Mouse (Mus musculus): ENCODE measurements around the gene Slc35g3. TPM values are rescaled to one million over a fixed set of nuclear protein-coding genes. Genes with fewer than 3 reads are reported as not detected.

The Slc35g3 gene
- 0.02 TPM in 1 of 2 replicates, not detected in the other for polyA plus RNA-seq (2012; rRNA removed)

DNA sequence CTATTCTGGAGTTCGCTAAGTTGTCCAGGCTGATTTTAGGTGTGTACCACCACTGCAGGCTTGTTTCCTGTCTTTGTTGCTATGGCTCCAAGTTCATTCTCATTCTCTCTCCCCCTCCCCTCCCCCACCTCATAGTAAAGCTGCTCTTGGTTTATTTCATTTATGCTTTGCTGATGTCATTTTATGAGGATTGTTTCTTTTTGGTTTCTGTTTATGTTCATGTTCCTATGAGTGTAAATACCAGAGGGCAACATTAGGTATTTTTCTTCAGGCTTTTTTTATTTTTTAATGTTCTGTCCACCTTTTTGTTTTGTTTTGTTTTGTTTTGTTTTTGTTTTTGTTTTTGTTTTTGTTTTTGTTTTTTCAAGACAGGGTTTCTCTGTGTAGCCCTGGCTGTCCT is at the start of gene Slc35g3:
TSS of gene Slc35g3 (minus strand) at position 101 of the 400 bp plus-strand sequence.

DNA sequence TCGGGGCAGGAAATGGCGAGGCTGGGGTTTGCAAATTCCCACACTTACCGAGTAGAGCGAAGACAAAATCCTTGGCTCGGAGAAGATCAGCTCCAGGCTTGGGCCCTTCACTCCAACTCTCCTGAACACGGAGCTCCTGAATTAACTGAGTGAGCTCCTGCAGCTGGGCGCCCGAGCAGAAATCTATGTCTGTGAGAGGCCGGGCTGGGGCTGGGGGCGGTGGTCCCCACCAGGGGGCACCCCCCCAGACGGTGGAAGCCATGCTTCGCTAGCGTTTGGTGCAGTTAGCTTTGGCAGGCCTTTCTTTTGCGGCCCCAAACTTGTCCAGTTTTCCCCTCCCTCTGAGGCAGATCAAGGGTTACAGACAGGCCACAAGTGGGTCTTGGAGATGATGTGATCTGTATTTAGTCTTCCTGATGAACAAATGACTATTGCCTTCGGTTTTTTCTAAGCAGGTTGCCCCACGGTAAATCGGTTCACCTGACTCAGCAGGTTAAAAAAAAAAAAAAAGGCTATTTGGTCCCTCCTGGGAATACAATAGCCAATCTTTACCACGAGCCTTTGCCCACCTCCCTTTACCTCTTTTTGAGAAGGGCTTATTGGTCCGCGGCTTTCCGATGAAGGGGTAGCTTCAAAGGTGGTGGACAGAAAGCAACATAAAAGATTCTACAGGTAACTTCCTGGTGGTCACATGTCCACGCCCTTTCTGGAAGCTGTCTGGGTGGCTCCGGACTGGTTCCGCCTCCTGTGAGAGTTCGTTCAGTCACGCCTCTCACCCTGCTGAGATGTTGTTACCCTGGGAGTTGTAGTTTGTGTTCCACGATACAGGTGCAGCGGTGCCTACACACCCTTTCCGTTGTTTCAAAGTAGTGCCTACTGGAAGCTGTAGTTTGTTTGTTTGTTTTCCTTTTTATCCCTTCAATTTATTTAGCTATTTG is 43.5 kb upstream of the Slc35g3 start, which contains the start of gene Tmem102:
TSS of gene Tmem102 (minus strand) at position 653 of the 938 bp plus-strand sequence.

DNA sequence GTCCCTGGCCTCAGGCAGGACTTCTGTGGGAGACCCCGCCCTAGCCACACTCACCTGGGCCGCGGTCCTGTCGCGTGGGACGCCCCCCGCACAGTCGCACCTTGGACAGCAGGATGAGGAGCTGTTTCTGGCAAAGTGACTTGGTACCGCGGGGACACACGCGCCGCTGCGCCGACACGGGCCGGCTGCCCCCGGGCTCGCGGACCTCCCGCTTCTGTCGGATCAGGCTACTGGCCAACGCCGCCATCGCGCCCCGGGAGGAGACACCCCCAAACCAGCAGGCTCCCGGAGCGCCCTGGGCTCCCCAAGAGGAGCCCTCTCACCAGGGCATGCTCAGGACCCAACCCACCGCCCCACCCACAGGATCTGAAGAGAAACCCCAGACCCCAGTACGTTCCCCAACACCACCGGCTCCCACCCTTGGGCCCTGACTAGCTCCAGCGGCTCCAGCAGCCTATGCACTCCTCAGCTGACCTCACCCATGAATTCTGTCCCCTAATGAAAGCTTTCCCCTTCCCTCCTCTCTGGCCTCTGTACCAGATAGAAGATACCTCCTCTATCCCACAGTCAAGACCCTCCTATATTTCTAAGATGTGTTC is 39.7 kb upstream of the Slc35g3 start, which contains the start of gene Fgf11:
TSS of gene Fgf11 (minus strand) at position 479 of the 599 bp plus-strand sequence.

DNA sequence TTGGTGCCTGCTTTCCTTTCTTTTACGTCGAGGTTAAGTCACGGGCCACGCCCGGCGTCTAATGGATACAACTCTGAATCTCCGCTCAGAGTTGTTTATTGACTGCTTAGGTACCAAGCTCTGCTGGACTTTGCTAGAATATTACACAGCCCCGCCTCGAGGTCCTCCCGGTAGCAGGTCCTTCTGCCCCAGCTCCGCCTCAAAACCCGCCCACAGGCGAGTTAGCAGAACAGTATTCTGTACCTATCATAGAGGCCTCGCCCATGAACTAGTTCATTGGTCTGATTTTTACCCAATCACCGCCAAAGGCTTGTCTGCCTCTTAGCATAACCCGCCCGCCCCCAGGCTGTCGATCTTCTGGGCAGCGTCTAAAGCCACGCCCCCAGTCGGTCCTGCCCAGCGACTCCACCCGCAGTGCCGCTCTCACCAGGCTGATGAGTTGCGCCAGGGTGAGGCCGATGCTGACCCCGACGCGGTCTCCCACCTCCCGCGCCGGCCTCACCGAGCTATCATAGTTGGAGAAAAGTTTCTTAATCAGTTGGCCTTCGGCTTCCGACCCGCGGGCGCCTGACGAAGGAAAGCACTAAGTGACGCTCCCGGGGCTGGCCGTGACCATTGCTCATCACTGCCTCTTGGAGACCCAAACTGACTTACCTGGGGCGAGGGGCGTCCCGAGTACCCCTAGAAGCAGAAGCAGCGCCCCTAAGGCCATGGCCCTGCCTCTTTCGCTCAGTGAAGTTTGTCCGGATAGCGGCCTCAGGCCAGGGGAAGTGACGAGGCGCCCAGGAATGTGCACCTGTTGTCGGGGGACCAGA is 33.6 kb upstream of the Slc35g3 start, which contains the start of gene Chrnb1:
TSS of gene Chrnb1 (minus strand) at position 776 of the 815 bp plus-strand sequence.

DNA sequence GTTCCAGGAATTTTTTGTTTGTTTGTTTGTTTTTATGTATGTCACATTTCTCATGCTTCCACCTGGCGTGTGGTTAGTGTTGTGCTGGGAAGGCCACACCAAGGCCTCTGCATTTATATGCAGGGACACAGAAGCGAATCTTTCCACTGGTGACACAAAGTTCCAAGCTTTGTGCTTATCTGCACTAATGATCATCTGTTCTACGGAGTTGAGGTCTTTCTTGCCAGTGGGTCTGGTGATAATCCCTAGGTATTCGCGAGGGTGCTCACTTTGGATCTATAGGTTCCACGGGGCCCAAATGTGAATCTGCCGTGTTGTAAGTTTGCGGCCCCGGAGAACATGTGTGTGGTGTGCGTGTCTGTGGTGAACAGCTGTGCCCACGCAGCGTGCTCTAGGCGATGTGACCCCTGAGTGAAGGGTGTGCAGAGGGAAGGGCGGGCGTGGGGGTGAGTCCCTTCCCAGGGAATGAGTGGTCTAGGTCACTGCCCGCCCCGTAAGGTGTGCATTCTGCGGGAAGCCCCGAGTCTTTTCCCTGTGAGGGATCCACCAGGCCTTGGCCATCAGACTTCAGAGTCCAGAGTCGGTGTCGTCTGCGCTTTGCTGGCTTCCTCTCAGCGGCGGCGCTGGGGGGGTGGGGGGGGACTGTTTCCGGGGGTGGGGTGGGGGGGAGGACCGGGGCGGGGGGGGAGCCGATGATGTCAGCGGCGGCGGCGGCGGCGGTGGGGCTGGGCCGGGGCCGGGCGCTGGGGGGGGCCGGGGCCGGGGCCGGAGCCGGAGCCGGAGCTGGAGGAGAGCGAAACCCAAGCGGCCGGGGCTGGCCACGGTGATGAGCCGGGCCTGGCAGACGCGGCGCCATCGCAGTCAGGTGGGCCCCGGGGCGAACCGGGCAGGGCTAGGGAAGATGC is 3.7 kb upstream of the Slc35g3 start, which contains the start of gene Zbtb4:
TSS of gene Zbtb4 (plus strand) at position 692 of the 905 bp plus-strand sequence.

DNA sequence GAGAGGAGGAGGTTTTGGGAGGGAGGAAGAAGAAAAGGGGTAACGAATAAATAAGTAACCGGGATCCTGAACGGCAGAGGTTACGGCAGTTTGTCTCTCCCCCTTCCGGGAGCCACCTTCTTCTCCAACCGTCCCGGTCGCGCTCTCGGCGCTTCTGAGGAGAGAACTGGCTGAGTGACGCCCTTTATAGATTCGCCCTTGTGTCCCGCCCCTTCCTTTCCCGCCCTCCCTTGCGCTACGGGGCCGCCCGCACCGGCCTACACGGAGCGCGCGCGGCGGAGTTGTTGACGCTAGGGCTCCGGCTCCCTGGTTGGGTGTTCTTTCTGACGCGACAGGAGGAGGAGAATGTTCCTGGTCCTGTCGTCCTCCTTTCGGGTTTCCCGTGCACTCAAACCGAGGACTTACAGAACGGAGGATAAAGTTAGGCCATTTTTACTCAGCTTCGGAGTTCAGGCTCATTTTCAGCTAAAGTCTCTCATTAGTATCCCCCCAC is 3.2 kb downstream of the Slc35g3 start, which contains the start of gene Polr2a:
TSS of gene Polr2a (minus strand) at position 160 of the 493 bp plus-strand sequence.

Other genes starting within 250 kb of the Slc35g3 start
- 0.20 and 0.22 TPM in 2 replicates for gene Dnah2, start 212.9 kb downstream of the Slc35g3 start, polyA plus RNA-seq (2012; rRNA removed)
- 0.58 and 0.60 TPM in 2 replicates for gene Efnb3, start 201.8 kb downstream of the Slc35g3 start, polyA plus RNA-seq (2012; rRNA removed)
- gene Wrap53, start 181.7 kb downstream of the Slc35g3 start, polyA plus RNA-seq (2012; rRNA removed) = 6.5 and 6.7 TPM in 2 replicates
- gene Trp53, start 181.6 kb downstream of the Slc35g3 start, polyA plus RNA-seq (2012; rRNA removed) = 51.0 and 51.9 TPM in 2 replicates
- gene Atp1b2, start 156.0 kb downstream of the Slc35g3 start, polyA plus RNA-seq (2012; rRNA removed) = 5.7 and 7.2 TPM in 2 replicates
- 2.6 and 2.9 TPM in 2 replicates for gene Shbg, start 144.1 kb downstream of the Slc35g3 start, polyA plus RNA-seq (2012; rRNA removed)
- 7.3 and 7.7 TPM in 2 replicates for gene Sat2, start 139.9 kb downstream of the Slc35g3 start, polyA plus RNA-seq (2012; rRNA removed)
- gene Fxr2, start 129.0 kb downstream of the Slc35g3 start, polyA plus RNA-seq (2012; rRNA removed) = 17.5 and 22.6 TPM in 2 replicates
- 0.07 and 0.11 TPM in 2 replicates for gene Sox15, start 106.7 kb downstream of the Slc35g3 start, polyA plus RNA-seq (2012; rRNA removed)
- gene Mpdu1, start 99.3 kb downstream of the Slc35g3 start, polyA plus RNA-seq (2012; rRNA removed) = 45.9 and 49.8 TPM in 2 replicates
- 14.8 and 16.0 TPM in 2 replicates for gene Cd68, start 95.8 kb downstream of the Slc35g3 start, polyA plus RNA-seq (2012; rRNA removed)
- 330 and 348 TPM in 2 replicates for gene Eif4a1, start 89.5 kb downstream of the Slc35g3 start, polyA plus RNA-seq (2012; rRNA removed)
- 37.6 and 40.5 TPM in 2 replicates for gene Senp3, start 79.9 kb downstream of the Slc35g3 start, polyA plus RNA-seq (2012; rRNA removed)
- gene Tnfsf13, start 76.2 kb downstream of the Slc35g3 start, polyA plus RNA-seq (2012; rRNA removed) = 0.54 and 0.78 TPM in 2 replicates
- 4.4 and 4.8 TPM in 2 replicates for gene Tnfsf12, start 66.1 kb downstream of the Slc35g3 start, polyA plus RNA-seq (2012; rRNA removed)
- gene Tnfsfm13, start 65.9 kb downstream of the Slc35g3 start, polyA plus RNA-seq (2012; rRNA removed) = 0.96 and 1.1 TPM in 2 replicates
- gene Polr2a, start 3.3 kb downstream of the Slc35g3 start, polyA plus RNA-seq (2012; rRNA removed) = 5.5 and 8.0 TPM in 2 replicates
- gene Zbtb4, start 3.9 kb upstream of the Slc35g3 start, polyA plus RNA-seq (2012; rRNA removed) = 2.3 and 2.8 TPM in 2 replicates
- gene Chrnb1, start 34.0 kb upstream of the Slc35g3 start, polyA plus RNA-seq (2012; rRNA removed) = 1.3 and 1.6 TPM in 2 replicates
- gene Fgf11, start 39.9 kb upstream of the Slc35g3 start, polyA plus RNA-seq (2012; rRNA removed) = 0.43 and 0.58 TPM in 2 replicates
- gene Tmem102, start 43.7 kb upstream of the Slc35g3 start, polyA plus RNA-seq (2012; rRNA removed) = 1.2 and 1.6 TPM in 2 replicates
- gene Gm39566, start 53.3 kb upstream of the Slc35g3 start, polyA plus RNA-seq (2012; rRNA removed) = not detected in 2 replicates
- not detected in 2 replicates for gene Spem2, start 56.5 kb upstream of the Slc35g3 start, polyA plus RNA-seq (2012; rRNA removed)
- gene Spem1, start 60.2 kb upstream of the Slc35g3 start, polyA plus RNA-seq (2012; rRNA removed) = not detected in 2 replicates
- gene Nlgn2, start 75.8 kb upstream of the Slc35g3 start, polyA plus RNA-seq (2012; rRNA removed) = 2.2 and 3.1 TPM in 2 replicates
- 227 and 300 TPM in 2 replicates for gene Tmem256, start 76.5 kb upstream of the Slc35g3 start, polyA plus RNA-seq (2012; rRNA removed)
- 19.8 and 22.6 TPM in 2 replicates for gene Plscr3, start 84.4 kb upstream of the Slc35g3 start, polyA plus RNA-seq (2012; rRNA removed)
- gene Tnk1, start 96.8 kb upstream of the Slc35g3 start, polyA plus RNA-seq (2012; rRNA removed) = 0.49 and 0.73 TPM in 2 replicates
- gene Tmem95, start 116.0 kb upstream of the Slc35g3 start, polyA plus RNA-seq (2012; rRNA removed) = not detected in 2 replicates
- gene Kctd11, start 119.4 kb upstream of the Slc35g3 start, polyA plus RNA-seq (2012; rRNA removed) = 1.2 TPM in 2 replicates
- 7.9 and 10.7 TPM in 2 replicates for gene Acap1, start 133.6 kb upstream of the Slc35g3 start, polyA plus RNA-seq (2012; rRNA removed)
- gene 2810408A11Rik, start 139.0 kb upstream of the Slc35g3 start, polyA plus RNA-seq (2012; rRNA removed) = 0.36 and 0.38 TPM in 2 replicates
- 11.4 and 13.4 TPM in 2 replicates for gene Neurl4, start 139.1 kb upstream of the Slc35g3 start, polyA plus RNA-seq (2012; rRNA removed)
- gene Gps2, start 151.9 kb upstream of the Slc35g3 start, polyA plus RNA-seq (2012; rRNA removed) = 43.2 and 45.2 TPM in 2 replicates
- gene Eif5a, start 160.0 kb upstream of the Slc35g3 start, polyA plus RNA-seq (2012; rRNA removed) = 578 and 620 TPM in 2 replicates
- 0.08 and 0.42 TPM in 2 replicates for gene Ybx2, start 173.8 kb upstream of the Slc35g3 start, polyA plus RNA-seq (2012; rRNA removed)
- gene Slc2a4, start 186.2 kb upstream of the Slc35g3 start, polyA plus RNA-seq (2012; rRNA removed) = 8.7 and 9.0 TPM in 2 replicates
- gene Cldn7, start 202.8 kb upstream of the Slc35g3 start, polyA plus RNA-seq (2012; rRNA removed) = 3.2 and 4.8 TPM in 2 replicates
- gene Ctdnep1, start 219.2 kb upstream of the Slc35g3 start, polyA plus RNA-seq (2012; rRNA removed) = 23.5 and 24.9 TPM in 2 replicates
- gene Elp5, start 220.5 kb upstream of the Slc35g3 start, polyA plus RNA-seq (2012; rRNA removed) = 34.3 and 36.0 TPM in 2 replicates
- 191 and 207 TPM in 2 replicates for gene Gabarap, start 229.2 kb upstream of the Slc35g3 start, polyA plus RNA-seq (2012; rRNA removed)
- 15.0 and 15.6 TPM in 2 replicates for gene Phf23, start 233.8 kb upstream of the Slc35g3 start, polyA plus RNA-seq (2012; rRNA removed)
- gene Dvl2, start 238.6 kb upstream of the Slc35g3 start, polyA plus RNA-seq (2012; rRNA removed) = 4.2 and 4.6 TPM in 2 replicates

All from liver, embryonic 18 days (tissue).